Mouse (Mus musculus) hindbrain, embryonic 16.5 days (tissue): ENCODE measurements at regions not wholly inside any gene's neighbourhood (a gene's known extent, or its start where the extent isn't known, plus 50 kb on each side); places are given as distances from the start of the nearest gene placed in this dataset.

Experiments
- ATAC-seq: fragments of 200-750 bp; cut with Nextera tagmentation; 2 replicates; pipeline ENCODE4 v1.8.0; 2017; ENCODE audit warnings: moderate TSS enrichment, moderate library complexity
- H3K27ac ChIP-seq: fragments of 300-500 bp; sonication (generic); 2 replicates; pipeline ENCODE4 v1.5.1; 2014; ENCODE audit warnings: low read depth, mild to moderate bottlenecking, control low read depth, low read length, moderate library complexity
- H3K27me3 ChIP-seq: fragments of 300-500 bp; sonication (generic); replicated peaks from 2 replicates; pipeline ENCODE4 v1.6.1; 2014; ENCODE audit warnings: low read length; ENCODE audit not compliant: control insufficient read depth, insufficient read depth
- H3K36me3 ChIP-seq: fragments of 300-500 bp; sonication (generic); 2 replicates; pipeline ENCODE4 v1.6.1; 2014; ENCODE audit warnings: mild to moderate bottlenecking, low read length, moderate library complexity, mixed read lengths; ENCODE audit not compliant: control insufficient read depth, insufficient read depth
- H3K4me1 ChIP-seq: fragments of 300-500 bp; sonication (generic); 2 replicates; pipeline ENCODE4 v1.6.1; 2014; ENCODE audit warnings: low read depth, low read length; ENCODE audit not compliant: control insufficient read depth, insufficient read depth
- H3K4me2 ChIP-seq: fragments of 300-500 bp; sonication (generic); 2 replicates; pipeline ENCODE4 v1.6.1; 2014; ENCODE audit warnings: mild to moderate bottlenecking, low read length, control low read depth, moderate library complexity
- H3K4me3 ChIP-seq: fragments of 300-500 bp; sonication (generic); 2 replicates; pipeline ENCODE4 v1.5.1; 2014; ENCODE audit warnings: mild to moderate bottlenecking, low read length, control low read depth, moderate library complexity
- H3K9ac ChIP-seq: fragments of 300-500 bp; sonication (generic); 2 replicates; pipeline ENCODE4 v1.6.1; 2014; ENCODE audit warnings: low read depth, mild to moderate bottlenecking, control low read depth, low read length, moderate library complexity
- H3K9me3 ChIP-seq: fragments of 300-500 bp; sonication (generic); 2 replicates; pipeline ENCODE4 v1.6.1; 2014; ENCODE audit warnings: mild to moderate bottlenecking, low read length, moderate library complexity; ENCODE audit not compliant: control insufficient read depth
- WGBS: fragments of 180-500 bp; shearing (Covaris S2); extraction: QIAGEN DNeasy Blood & Tissue Kit; methylation state at CpG from one replicate; pipeline ENCODE4 v1.1.7; 2014; 5-methylcytosine and 5-hydroxymethylcytosine counted together

DNA sequence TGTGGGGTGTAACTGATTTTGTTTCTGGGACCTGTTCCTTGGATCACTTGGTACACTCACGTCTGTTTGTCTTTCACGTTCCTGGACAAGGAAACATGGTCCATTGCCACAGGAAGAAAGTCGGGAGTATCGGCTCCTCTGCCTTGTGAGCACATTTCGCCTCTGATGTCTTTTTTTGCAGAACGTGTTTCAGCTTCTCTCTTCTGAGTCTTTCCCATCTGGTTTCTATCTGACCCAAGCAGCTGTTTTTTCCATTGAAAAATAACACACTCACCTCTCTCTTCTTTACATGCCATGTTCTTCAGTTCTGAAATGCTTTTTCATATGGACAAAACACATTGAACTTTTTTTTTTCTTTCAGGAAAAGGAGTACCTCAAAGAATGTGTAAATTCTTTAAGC lies 61.4 kb upstream of the Lrig1 start:
- no peak overlapping the region for H3K4me2 ChIP-seq
- H3K4me3 ChIP-seq = no peak overlapping the region
- no peak overlapping the region for H3K27ac ChIP-seq
- no peaks in the 10 kb centered on the region for H3K9me3 ChIP-seq
- ATAC-seq = no peak
- no peaks in the 10 kb centered on the region for H3K36me3 ChIP-seq
- no peaks in the 10 kb centered on the region for H3K27me3 ChIP-seq
- no peaks in the 10 kb centered on the region for H3K4me1 ChIP-seq
- WGBS = 79% methylated on average over 6 of the region's 6 CpGs
- no peak overlapping the region for H3K9ac ChIP-seq

DNA sequence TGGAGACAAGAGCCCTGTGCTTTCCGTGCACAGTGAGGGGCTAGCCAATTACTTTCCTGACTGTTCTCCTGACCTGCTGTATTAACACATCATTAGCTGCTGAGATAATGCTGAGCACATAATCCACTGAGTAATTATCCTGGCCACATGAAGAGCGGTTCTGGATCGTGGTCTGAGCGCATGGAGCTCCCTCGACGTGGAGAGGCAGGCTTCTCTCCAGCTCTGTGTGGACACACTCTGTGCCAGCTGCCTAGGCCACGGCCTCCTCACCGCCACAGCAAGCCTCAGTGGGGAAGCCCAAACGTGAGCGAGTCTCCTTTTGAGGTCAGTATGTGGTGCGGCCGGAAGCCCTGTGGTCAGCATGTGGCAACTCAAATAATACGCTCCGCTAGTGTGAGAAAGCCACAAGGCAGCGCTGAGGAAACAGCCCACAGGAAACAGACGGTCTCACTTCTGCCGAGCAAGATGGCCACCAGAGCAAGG lies 60.7 kb upstream of the Lrig1 start:
- Histone ChIP-seq H3K9me3 (no peaks in the 10 kb centered on the region), H3K36me3 (no peaks in the 10 kb centered on the region), H3K4me3 (no peak overlapping the region), H3K4me2 (no peak overlapping the region), H3K4me1 (no peaks in the 10 kb centered on the region), H3K9ac (no peak overlapping the region), H3K27ac (no peak overlapping the region), H3K27me3 (no peaks in the 10 kb centered on the region)
- peak; percentile 52; the same call in 1 of the 2 replicates for ATAC-seq
- WGBS = 55% methylated on average over 17 of the region's 17 CpGs

DNA sequence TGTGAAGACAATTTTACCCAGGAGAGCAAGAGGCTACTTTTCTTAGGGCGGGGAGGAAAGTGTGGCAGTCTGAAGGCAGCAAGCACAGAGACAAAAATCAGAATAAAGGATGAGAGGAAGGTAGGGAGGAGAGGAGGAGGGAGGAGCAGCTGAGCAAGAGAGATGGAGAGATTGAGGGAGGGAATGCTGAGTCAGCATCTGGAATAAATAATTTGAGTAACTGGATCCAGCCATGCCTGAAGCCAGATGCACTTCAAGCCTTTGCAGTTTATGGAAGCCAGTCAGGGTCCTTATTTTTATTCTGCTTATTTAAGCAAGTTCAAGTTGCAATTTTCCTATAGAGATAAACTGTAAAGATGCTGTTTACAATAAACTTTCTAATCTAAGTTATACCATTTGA lies 59.7 kb upstream of the Lrig1 start:
- no peaks in the 10 kb centered on the region for H3K27me3 ChIP-seq
- H3K4me1 ChIP-seq = no peaks in the 10 kb centered on the region
- ATAC-seq = no peak
- H3K9ac ChIP-seq = no peak overlapping the region
- no peak overlapping the region for H3K4me2 ChIP-seq
- no peak overlapping the region for H3K4me3 ChIP-seq
- WGBS = 96% methylated on average over 1 of the region's 1 CpGs
- H3K36me3 ChIP-seq = no peaks in the 10 kb centered on the region
- no peaks in the 10 kb centered on the region for H3K9me3 ChIP-seq
- no peak overlapping the region for H3K27ac ChIP-seq

DNA sequence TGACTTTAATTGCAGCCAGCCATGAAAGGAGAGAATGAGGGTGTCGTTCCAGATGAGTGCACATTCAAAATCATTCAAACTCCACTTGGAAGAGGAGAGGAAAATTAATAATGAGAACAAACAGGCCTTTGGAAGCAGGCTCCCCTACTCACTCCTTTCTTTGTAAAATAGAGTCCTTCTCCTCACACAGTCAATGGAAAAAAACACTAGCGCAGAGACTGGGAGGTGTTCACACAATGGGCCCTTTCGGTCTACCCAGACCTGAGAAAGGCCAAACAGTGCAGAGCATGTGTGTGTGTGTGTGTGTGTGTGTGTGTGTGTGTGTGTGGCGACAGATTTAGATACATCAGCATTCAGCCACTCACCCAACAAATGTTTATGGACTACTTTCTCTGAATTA lies 56.0 kb upstream of the Lrig1 start:
- 17% methylated on average over 4 of the region's 4 CpGs for WGBS
- 0 out of 2 replicates have a peak, but pooled peaks have one; percentile 45 for ATAC-seq
- Histone ChIP-seq H3K4me1 (no peaks in the 10 kb centered on the region), H3K4me2 (no peak overlapping the region), H3K27me3 (no peaks in the 10 kb centered on the region), H3K36me3 (no peaks in the 10 kb centered on the region), H3K9ac (no peak overlapping the region), H3K4me3 (no peak overlapping the region), H3K9me3 (no peaks in the 10 kb centered on the region), H3K27ac (no peak overlapping the region)

DNA sequence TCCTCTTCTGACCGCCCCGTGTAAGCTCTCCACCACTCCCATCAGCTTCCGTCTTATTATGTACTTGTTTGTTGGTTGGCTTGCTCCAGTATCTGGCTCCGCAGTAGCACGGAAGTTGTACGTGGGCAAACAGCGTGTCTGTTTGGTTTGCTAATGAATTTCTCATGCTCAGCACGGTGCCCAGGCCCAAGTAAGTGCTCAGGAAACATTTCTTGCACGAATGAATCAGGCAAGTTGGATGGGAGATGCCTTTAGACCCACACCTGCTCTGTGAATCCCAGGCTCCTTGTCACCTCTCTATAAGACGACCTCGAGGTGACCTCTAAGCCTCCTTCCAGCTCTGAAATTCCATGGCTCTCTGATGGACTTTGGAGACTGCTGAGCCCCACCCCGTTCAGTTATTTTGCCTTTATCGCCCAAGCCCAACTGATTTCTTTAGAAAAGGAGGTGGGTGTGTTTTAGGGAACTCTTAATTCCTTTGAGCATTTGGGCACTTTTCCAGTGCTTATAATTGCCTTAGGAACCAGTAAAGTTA lies 55.4 kb upstream of the Lrig1 start:
- H3K4me1 ChIP-seq = no peaks in the 10 kb centered on the region
- H3K36me3 ChIP-seq = no peaks in the 10 kb centered on the region
- no peak overlapping the region for H3K4me2 ChIP-seq
- no peaks in the 10 kb centered on the region for H3K27me3 ChIP-seq
- no peak overlapping the region for H3K27ac ChIP-seq
- WGBS = 26% methylated on average over 13 of the region's 13 CpGs
- no peaks in the 10 kb centered on the region for H3K9me3 ChIP-seq
- H3K9ac ChIP-seq = no peak overlapping the region
- no peak for ATAC-seq
- H3K4me3 ChIP-seq = no peak overlapping the region

DNA sequence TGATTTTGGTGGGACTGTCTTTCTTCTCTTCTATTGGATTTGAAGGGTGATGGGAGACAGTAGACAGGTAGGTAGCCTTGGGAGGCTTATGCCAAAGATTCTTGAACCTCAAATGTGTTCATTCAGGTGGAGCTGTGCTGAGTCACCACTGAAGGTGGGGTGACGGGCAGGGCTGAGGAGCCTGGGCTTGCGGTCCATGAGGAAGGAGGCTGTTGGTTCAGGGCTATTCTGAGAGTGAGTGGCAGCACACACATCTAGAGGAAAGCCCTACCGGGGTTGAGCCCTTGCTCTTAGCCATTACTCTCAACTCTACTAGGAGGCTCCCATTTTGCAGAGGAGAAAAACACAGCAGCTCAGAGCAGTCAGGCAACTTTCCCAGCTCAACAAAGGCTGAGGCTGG lies 54.6 kb upstream of the Lrig1 start:
- H3K4me2 ChIP-seq = no peak overlapping the region
- no peaks in the 10 kb centered on the region for H3K4me1 ChIP-seq
- ATAC-seq = no peak
- H3K27ac ChIP-seq = no peak overlapping the region
- no peaks in the 10 kb centered on the region for H3K36me3 ChIP-seq
- 93% methylated on average over 3 of the region's 3 CpGs for WGBS
- no peak overlapping the region for H3K9ac ChIP-seq
- no peaks in the 10 kb centered on the region for H3K27me3 ChIP-seq
- H3K4me3 ChIP-seq = no peak overlapping the region
- no peaks in the 10 kb centered on the region for H3K9me3 ChIP-seq

DNA sequence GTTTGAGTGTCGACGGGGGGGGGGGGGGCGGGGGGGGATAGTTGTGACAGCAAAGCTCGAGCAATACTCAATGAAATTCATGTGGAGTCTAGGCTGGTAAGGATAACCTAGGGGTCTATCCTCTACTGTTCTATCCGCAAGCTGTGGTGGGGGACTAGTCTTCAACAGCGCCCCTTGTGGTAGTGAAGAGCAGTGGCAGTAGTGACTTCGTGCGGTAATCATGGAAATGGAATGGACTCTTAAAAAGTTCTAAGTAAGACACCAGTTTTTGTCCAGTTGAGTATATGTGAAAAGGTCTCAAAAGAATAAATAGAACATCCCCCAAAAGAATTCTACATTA lies 51.1 kb upstream of the Lrig1 start:
- WGBS = 18% methylated on average over 8 of the region's 8 CpGs
- no peaks in the 10 kb centered on the region for H3K27me3 ChIP-seq
- H3K4me1 ChIP-seq = no peaks in the 10 kb centered on the region
- H3K36me3 ChIP-seq = no peaks in the 10 kb centered on the region
- no peak overlapping the region for H3K9ac ChIP-seq
- ATAC-seq = no peak
- H3K27ac ChIP-seq = no peak overlapping the region
- H3K4me3 ChIP-seq = no peak overlapping the region
- no peaks in the 10 kb centered on the region for H3K9me3 ChIP-seq
- H3K4me2 ChIP-seq = peak overlapping the region; percentile 30

DNA sequence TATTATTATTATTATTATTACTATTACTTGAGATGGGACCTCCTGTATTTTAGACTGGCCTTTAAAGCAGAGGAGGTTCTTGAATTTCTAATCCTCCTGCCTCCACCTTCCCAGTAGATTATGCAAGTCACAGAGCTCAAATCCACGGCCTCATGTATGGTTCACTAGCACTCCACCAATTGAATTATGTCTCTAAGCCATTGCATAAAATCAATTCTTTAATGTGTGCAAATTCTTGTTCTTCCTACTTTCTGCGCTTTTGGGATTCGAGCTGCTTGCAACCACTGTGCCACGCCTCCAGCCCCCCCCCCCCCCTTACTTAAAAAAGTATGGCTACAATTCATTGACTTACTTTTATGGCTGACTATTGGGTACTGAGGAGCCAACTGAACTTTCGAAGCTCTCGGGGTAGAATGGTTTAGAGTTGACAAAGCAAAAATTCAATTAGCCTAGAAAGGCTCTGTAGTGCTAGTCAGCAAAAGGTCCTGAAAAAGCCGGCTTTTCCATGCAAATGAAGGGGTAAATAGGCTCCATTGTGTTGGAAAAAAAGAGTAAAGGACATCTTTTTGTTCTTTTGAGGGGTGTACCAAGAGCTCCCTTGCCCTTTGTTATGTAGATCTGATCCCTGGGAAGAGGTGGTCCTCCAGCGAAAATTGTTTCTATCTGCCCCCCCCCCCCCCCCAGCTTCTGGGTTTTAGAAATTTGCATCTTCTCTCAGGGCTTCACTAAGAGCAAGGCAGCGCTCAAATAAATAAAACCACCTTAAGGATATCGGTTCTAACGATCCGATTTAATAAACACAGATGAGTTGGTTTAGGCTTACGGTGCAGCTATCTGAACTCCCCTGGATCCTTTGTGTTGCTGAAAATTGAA lies 50.5 kb upstream of the Lrig1 start:
- H3K36me3 ChIP-seq = no peaks in the 10 kb centered on the region
- H3K27ac ChIP-seq = no peak overlapping the region
- H3K4me1 ChIP-seq = no peaks in the 10 kb centered on the region
- no peak overlapping the region for H3K9ac ChIP-seq
- peak; percentile 52; the same call in 1 of the 2 replicates for ATAC-seq
- peak overlapping the region; percentile 30 for H3K4me2 ChIP-seq
- no peaks in the 10 kb centered on the region for H3K9me3 ChIP-seq
- WGBS = 8% methylated on average over 13 of the region's 13 CpGs
- H3K27me3 ChIP-seq = no peaks in the 10 kb centered on the region
- H3K4me3 ChIP-seq = no peak overlapping the region
